Mouse (Mus musculus): Measurements from ENCODE around the gene Vmn1r27. TPM values are rescaled to one million over a fixed set of nuclear protein-coding genes. Genes with fewer than 3 reads are reported as not detected.

The Vmn1r27 gene
- total RNA-seq (2021): not detected
- long read RNA-seq, experiment 1: 0 reads
- long read RNA-seq, experiment 2: 0 reads

DNA sequence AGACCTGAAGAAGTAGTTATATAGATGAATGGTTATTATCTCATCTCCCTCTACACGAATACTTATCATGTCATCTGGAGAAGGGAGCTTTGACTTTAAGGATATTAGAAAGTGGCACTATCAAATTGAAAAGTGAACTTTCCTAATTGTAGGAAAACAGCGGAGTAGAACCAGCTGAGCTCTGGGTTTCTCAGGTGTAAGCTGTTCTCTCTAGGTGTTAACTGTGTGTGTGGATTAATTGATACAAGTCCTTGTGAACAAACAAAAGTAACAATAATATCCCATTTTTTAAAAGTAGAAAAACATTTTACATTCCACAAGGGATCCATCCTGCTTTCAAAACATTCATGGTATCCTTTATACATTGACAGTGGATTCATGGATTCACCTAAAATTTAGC, at the start of gene Vmn1r27:
Vmn1r27 (minus strand) TSS at position 101 of the 400 bp plus-strand sequence.
- H3K4me3 ChIP-seq: no peak within 1 kb of the TSS
- DNase-seq (ENCODE audit: low spot score in 2 of 2): no peak
- TF ChIP-seq CTCF (conservative IDR thresholded peaks at IDR 0.05): no peak
- no peak within 1 kb of the TSS for H3K27ac ChIP-seq

GRCm38 (mm10) chr6:58261737-58262136, 43.1 kb upstream of the Vmn1r27 start, which contains the start of gene Vmn1r28:
TSS of gene Vmn1r28 (plus strand) at chr6:58262037.
- DNase-seq (ENCODE audit: low spot score in 2 of 2): no peak
- no peak within 1 kb of the TSS for H3K4me3 ChIP-seq
- no peak within 1 kb of the TSS for H3K27ac ChIP-seq
- TF ChIP-seq CTCF (conservative IDR thresholded peaks at IDR 0.05): no peak

GRCm38 (mm10) chr6:58216119-58216518, 2.5 kb downstream of the Vmn1r27 start:
- H3K27ac ChIP-seq: no peak overlapping the region
- no peak overlapping the region for H3K4me3 ChIP-seq
- peak; percentile 62 for TF ChIP-seq CTCF (conservative IDR thresholded peaks at IDR 0.05)
- DNase-seq (ENCODE audit: low spot score in 2 of 2): peak in 1 of 2 experiments; percentile 20

Other genes with a start within 250 kb of the Vmn1r27 start
- gene Vmn1r25, start 238.0 kb downstream of the Vmn1r27 start, total RNA-seq (2021): not detected
- not detected for gene Vmn1r26, start 203.7 kb downstream of the Vmn1r27 start, total RNA-seq (2021)
- gene Vmn1r28, start 43.2 kb upstream of the Vmn1r27 start, total RNA-seq (2021): not detected
- gene Vmn1r29, start 82.7 kb upstream of the Vmn1r27 start, total RNA-seq (2021): not detected
- gene Vmn1r30, start 224.6 kb upstream of the Vmn1r27 start, total RNA-seq (2021): not detected